Mouse (Mus musculus) spleen, postnatal 0 days (tissue): ENCODE measurements around the gene Myo1f. TPM values are rescaled to one million over a fixed set of nuclear protein-coding genes. Genes with fewer than 3 reads are reported as not detected.

Experiments
- polyA plus RNA-seq: library from polyadenylated mRNA; unstranded; fragments of >200 nt; fragmentation: Nextera tagmentation; extraction: Ambion mirVana; gene quantifications from 2 replicates; pipeline ENCODE4 v1.2.1, GENCODE M21; 2015

Myo1f gene
- 17.9 and 26.2 TPM in 2 replicates for polyA plus RNA-seq

DNA sequence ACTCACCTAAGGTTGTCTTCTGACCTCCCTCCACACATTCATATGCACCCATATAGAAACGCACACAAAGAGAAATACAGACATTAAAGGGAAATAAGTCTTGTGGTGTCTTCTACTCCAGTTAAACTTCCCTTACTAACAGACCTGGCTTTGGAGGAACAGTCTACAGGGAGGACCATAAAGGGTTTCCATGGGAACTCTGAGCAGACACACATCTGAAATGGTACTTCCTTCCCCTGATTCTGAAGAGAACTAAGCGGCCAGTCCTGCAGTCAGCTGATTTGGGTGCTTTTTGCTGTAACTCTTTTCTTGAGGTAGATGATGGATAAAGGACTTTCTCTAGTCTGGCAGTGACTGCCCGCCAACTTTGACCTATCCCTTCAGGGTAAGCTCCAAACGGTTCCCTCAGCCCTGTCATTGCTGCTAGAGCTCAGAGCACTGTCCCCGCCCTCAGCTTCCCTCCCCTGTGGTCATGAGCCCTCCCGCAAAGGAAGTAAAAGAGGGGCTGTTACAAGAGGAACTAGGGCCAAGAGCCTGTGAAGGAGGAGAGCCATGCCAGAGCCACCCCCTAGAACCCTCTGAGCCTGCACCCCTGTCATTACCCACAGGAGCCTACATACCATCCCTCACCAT, at the start of gene Myo1f:
Gene Myo1f (plus strand): TSS at position 485 of the 633 bp plus-strand sequence.

DNA sequence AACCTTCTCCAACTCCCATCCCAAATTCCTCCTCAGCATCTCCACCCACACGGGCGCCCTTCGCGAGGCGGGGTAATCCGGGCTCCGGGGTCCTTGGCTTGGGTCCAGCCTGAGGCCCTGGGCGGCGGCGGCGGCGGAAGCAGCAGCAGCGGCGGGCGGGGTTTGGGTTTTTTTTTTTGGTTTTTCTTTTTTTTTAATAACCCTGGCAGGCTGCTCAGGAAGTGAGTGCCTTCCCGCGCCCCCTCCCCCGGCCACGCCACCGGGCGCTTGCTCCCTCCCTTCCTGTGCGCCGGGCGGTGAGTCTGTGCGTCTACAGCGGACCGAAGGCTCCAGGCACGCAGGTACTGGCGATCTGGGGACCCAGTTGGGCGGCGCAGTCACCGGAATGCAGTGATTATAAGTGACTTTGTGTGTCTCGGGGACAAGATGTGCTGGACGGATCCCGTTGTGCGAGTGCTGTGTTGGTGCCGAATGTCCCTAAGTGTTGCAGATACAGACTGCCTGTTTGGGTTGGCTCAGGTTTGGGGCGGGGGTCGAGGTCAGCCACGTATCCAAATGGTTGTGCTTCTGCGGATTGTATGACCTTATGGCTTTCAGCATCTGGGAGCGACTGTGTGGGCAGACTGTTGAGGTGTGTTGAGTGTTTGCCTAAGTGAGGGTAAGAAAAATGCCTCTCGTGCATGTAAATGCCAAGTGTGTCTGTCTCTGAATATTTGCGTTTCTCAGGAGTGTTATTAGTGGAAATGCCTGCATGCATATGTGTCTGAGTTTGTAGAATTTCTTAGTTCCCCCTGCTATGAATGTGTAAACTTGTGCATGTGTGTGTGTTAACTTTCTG, 31.4 kb upstream of the Myo1f start, which contains the start of gene Adamts10:
Gene Adamts10 (plus strand): TSS at position 287 of the 838 bp plus-strand sequence.

DNA sequence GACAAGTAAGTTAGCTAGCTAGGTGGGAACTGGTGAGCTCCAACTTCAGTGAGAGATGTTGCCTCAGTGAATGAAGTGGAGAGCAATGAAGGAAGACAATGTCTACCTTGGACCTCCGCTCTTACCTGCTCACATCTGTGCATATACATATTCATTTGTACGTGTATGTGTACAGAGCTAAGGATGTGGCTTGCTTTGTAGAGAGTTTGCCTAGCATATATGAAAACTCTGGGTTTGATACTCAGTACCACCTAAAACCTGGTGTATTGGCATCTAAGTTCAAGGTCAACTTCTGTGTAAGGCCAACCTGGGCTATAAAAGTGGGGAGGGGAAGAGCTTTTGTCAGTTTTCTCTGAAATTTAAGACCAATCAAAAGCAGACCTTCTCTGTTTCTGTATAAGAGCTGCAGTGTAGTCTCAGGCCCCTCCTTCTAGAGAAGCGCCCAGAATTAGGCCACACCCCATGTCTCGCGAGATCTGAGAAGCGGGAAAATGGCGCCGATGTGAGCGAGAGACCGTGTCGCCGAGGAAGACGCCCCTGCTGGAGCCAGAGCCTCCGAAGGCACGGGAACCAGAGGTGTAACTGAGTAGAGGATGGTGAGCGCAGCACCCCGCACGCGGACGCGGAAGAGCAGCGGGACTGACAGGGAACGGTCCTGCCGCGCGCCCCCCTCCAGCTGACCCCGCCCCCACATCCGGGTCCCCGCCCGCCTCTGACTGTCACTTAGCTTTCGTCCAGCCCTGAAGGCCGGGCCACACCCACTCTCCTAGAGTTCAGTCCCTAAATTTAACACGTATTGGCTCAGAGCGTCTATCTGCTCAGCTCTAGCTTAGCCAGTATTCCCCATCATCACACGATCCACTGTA, 73.3 kb downstream of the Myo1f start, which contains the start of gene Zfp414:
Gene Zfp414 (plus strand): TSS at position 470 of the 866 bp plus-strand sequence.

DNA sequence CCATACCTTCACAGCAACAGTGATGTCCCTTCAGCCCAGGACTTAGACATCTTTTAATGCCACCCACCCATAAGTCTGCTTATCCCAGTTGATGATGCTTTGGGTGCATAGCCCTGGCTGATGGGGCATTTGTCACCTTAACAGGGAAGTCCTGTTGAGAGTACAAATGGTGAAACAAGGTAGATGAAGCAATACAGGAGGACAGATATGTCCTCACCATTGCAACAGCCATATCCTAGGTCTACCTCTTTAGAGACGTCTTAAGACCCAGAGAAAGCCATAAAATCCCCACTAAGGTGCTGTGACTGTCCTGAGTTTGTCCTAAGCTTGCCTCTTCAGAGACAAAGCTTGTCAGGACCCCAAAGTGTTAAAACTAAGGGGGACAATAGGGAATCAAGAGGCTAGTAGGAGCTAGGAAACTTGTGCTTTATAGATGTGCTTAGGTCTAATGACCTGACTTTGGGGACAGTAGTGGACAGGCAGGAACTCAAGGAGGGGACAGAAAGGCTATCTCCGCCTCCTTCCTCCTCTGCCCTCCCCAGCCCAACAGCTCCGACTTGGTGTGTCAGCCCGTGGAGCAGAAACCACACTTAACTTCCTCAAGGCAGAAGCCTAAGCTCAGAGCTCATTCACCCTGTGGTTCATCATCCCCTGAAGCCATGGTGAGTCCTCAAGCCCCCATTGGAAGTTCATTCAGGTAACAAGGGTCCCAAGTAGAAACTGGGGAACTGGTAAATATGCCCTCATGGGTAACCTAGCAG, 82.2 kb downstream of the Myo1f start, which contains the start of gene Pram1:
Gene Pram1 (plus strand): TSS at position 541 of the 761 bp plus-strand sequence.

Other genes with a start within 250 kb of the Myo1f start
- gene Zfp81, start 196.8 kb upstream of the Myo1f start, polyA plus RNA-seq = 2.9 and 4.1 TPM in 2 replicates
- gene Zfp101, start 161.1 kb upstream of the Myo1f start, polyA plus RNA-seq = 9.9 and 12.1 TPM in 2 replicates
- not detected in 2 replicates for gene Actl9, start 122.8 kb upstream of the Myo1f start, polyA plus RNA-seq
- 18.2 and 27.3 TPM in 2 replicates for gene Adamts10, start 31.5 kb upstream of the Myo1f start, polyA plus RNA-seq
- 34.5 and 34.8 TPM in 2 replicates for gene Zfp414, start 73.4 kb downstream of the Myo1f start, polyA plus RNA-seq
- 13.6 and 16.2 TPM in 2 replicates for gene Pram1, start 82.3 kb downstream of the Myo1f start, polyA plus RNA-seq
- 201 and 207 TPM in 2 replicates for gene Hnrnpm, start 131.2 kb downstream of the Myo1f start, polyA plus RNA-seq
- 242 and 248 TPM in 2 replicates for gene March2, start 163.0 kb downstream of the Myo1f start, polyA plus RNA-seq
- gene Rab11b, start 204.8 kb downstream of the Myo1f start, polyA plus RNA-seq = 138 and 157 TPM in 2 replicates
- 37.2 and 37.6 TPM in 2 replicates for gene Angptl4, start 226.1 kb downstream of the Myo1f start, polyA plus RNA-seq